Mouse (Mus musculus) mature B cell (primary cell): ENCODE data around the gene Foxn3.

Experiments
- in situ Hi-C: fragments of 300-500 bp; cut with MboI; formaldehyde crosslinking; loops from 2 replicates; pipeline ENCODE4 v1.14.3; 2019

Foxn3 gene

DNA sequence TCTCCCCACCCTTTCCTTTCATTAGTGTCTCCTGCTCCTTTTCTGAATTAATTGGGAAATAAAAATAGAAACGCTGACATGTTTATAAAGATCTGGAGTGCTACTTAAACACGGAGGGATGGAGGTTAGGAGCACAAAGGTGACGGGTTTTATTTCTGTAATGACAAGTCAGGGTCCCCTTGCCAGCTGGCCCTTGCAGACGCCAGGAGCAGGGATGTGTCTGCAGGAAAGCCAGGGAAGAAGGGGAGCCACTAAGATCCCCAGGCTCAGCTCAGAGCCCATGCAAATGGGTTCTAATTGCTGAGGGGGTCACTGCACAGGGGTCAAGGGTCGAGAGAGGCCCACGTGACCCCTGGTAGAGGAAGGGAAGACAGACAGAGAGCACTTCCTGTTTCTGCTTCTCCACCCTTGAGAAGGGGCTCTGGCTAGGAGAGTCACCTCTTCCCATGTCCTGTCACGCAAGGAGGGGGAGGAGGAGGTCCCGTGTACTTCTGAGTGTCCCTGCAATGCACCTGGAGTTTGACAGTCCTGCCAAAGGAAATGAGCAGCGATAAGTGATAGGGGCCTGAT, 36.7 kb downstream of the Foxn3 start:
- in situ Hi-C loops: no loop called here

DNA sequence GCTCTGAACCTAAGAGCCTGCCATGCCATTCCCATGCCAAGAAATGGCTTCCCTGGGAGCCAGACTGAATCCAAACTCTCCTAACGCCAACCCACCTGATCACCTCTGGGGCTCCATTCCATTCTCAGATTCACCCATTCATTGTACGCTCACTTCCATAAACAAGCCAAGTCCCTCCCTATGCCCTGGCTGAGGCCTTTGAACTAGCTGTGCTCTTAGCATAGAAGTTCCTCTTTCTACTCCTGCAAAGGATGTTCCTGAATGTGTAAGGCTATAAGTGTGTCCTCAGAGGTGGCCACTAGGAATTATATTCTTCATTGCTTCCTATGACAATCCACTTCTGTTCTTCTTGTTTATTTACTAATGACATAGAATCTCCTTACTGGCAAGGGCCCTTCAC, 40.5 kb downstream of the Foxn3 start:
- in situ Hi-C loops: no loop called here

GRCm38 (mm10) chr12:99519862-99520261, 43.5 kb downstream of the Foxn3 start:
- in situ Hi-C loops: no loop called here

DNA sequence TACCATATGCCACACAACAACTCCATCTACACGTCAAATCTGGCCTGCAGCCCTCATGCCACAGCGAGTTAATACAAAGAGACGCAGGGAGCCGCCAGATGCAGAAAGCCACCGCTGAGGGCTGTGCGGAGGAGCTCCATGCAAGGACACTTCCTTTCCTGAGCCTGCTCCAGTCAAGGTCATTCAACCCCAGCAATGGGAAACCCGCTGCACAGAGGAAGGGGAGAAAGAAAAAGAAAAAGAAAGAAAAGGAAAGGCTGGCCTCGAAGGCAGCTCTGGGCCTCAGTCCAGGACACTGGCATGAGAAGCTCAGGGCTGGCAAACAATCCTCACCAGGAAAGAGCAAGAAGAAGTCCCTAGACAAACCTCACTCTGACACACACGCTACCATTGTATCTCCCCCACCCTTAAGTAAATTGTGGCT, 44.2 kb downstream of the Foxn3 start:
- in situ Hi-C loops: no loop called here

DNA sequence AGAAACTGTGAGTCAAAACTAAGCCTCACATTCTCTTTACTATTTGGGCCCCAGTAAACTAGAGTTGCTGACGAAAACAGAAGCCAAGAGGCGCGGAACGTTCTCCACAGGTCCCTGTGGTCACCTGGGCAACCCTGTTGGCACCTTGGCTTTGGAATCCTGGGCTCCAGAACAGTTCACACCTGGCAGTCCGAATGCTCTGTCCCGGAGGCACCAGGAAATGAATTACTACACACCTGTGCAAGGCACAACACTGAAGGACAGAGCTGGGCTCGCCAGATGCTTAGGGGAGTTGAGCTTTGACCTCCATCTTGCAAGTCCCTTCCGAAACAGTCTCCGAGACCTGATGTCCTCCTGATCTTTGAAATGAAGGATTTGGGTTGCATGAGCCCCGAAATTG, 44.7 kb downstream of the Foxn3 start:
- in situ Hi-C loops: no loop called here

GRCm38 (mm10) chr12:99518126-99518525, 45.3 kb downstream of the Foxn3 start:
- in situ Hi-C loops: no loop called here

- in situ Hi-C loops: no loop called here
Observed at GRCm38 (mm10) chr12:99517296-99517695, 46.1 kb downstream of the Foxn3 start.

DNA sequence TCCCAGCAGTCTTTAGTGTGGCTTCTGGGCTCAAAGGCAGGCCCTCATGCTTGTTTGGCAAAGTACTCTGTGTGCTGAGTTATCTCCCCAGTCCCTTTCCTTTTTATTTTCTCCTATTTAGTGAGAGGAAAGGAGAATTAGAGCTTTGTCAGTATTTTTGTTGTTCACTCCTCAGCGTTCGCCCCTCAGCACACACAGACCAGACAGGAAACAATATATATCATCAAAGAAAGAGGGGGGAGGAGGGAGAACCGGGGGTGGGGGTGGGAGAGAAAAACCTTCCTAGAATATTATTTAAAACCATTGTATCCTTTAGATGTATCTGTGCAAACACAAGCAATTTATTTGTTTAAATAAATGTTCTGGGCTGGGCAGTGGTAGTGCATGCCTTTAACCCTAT, 47.9 kb downstream of the Foxn3 start:
- in situ Hi-C loops: no loop called here

GRCm38 (mm10) chr12:99511644-99512043, 51.7 kb downstream of the Foxn3 start:
- in situ Hi-C loops: no loop called here

- in situ Hi-C loops: no loop called here
Observed at GRCm38 (mm10) chr12:99510759-99511158, 52.6 kb downstream of the Foxn3 start.

- in situ Hi-C loops: no loop called here
Observed at GRCm38 (mm10) chr12:99502225-99502624, 61.2 kb downstream of the Foxn3 start.

DNA sequence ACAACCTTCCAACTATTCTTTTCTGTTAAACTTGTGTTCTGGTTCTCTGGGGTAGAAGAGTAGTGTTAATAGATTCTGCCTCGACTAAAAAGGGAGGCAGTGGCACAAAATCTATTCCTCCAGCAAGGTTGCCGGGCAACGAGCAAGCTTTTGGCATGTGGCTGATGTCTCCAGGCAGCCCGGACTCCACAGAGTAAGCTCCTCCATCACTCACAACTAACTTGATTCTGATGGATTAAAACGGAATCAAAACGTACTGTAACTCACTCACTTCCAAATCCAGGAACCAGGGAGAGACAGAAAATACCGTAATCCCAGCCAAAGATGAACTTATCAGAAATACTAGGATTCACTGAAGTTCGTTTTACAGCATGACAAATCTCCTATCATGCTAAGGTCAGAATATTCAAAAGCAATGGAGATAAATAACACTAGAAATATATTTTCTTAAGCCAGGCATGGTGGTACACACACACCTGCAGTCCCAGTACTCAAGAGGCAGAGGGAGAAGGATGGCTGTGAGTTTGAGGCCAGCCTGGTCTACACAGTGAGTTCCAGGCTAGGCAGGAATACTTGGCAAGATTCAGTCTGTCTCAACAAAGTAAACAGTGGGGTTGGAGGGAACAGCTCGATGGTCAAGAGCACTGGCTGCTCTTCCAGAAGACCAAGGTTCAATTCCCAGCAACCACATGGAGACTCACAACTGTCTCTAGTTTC, 64.2 kb downstream of the Foxn3 start:
- in situ Hi-C loops: no loop called here

DNA sequence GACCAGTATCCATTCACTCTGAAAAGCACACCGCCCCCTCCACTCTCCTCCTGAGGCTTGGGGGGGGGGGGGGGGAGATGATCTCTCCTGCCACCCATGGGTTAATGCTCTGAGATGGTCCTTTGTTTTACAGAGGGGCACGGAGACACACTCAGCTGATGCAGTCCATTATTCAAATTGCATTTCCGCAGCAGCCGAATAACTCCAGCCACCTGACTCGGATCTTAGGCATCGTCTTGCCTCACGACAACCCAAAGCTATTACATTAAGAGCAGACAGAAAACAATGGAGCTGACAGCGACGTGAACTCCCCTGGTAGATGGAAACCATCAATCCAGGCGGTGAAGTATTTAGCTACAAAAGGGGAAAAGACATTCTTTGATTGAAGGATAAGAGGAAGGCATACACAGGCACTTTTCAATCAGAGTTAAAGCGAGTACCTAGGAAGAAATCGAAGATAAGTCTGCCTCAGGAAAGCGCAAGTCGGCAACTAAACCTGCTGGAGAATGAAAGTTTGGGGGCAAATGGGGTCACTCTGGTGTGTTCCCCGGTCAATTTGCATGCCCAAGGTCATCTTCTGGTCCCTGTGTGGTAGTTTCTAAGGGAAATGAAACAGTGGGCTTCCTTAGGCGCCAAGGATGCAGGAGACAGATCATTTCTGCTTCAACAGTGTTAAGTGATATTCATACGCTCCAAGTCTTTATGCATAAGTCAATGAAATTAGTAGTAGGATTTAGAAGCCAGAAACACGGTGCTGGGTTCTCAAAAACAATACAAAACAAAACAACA, 65.0 kb downstream of the Foxn3 start:
- in situ Hi-C loops: no loop called here

- in situ Hi-C loops: no loop called here
Observed at GRCm38 (mm10) chr12:99496945-99497344, 66.4 kb downstream of the Foxn3 start.

DNA sequence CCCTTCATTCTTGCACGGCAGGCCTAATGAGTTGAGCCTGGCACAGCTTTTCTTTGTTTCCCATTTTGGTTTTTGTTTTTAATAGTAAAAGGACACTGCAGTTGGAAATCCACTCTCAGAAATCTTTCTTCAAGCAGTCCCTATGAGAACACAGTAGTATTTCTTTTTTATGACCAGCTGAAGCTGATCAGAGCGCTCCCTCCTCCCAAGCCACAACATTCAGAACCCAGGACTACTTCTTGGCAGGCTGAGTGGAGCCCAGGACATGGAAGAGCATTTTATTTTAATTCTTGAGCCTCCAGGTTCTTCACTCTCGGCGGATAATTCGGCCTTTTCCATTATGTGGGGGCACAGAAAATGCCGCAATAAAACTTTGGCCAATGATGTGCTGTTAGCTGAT, 73.2 kb downstream of the Foxn3 start:
- in situ Hi-C loops: no loop called here

DNA sequence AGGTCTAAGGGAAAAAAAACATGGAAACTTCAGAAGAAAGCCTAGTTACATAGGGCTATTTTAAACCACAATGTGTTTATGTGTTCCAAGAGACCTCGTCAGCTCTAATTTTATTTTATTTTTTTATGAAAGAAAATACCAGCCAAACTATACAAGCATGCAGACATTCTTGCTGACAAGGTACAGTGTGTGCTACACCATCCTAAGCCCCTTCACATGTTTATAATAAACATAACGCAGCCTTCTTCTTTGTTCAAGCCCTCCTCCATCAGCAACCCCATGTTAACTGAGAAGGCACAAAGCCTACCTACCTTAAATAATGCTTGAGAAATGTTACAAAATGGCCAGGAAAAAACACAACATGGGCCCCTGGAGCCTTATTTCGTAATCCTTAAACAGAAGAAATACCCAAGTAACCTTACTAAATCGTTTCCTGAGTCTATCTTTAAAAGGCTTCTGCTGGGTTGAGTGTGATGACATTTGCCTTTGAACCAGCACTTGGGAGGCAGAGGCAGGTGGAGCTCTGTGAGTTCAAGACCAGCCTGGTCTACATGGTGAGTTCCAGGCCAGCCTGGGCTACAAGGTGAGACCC, 74.3 kb downstream of the Foxn3 start:
- in situ Hi-C loops: no loop called here

GRCm38 (mm10) chr12:99480372-99480771, 83.0 kb downstream of the Foxn3 start:
- in situ Hi-C loops: no loop called here

- in situ Hi-C loops: no loop called here
Observed at GRCm38 (mm10) chr12:99474176-99474575, 89.2 kb downstream of the Foxn3 start.

DNA sequence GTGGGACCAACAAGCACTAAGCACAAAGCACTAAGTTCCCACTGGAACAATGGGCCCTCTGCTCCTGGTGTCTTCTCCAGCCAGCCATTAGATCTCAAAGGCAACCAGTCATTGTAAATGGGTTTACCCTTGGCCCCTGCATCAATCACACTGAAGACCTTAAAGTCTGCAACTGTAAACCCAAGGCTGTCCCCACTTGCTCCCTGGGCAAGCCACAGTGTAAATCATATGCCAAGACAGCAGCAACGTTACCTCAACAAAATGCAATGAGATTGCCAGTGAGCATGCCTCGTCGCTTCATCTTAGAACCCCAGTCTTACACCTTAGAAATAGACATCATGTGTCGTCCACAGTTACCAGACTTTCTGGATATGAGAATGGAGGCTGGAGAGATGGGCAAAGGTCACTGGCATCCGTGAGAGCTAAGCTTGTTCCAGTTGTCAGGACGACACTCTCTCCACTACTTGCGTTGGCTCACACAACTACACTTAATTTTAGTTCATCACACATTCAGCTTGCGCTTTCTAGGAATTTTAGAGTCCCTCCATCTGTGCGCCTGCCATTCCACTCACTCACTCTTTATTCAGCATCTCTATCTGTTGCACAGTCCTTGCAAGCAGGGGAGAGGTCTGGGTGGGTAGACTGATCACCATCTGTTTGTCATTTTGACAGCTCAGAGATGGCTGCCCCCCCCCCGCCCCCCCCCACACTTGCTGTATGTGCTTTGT, 89.8 kb downstream of the Foxn3 start:
- in situ Hi-C loops: no loop called here

DNA sequence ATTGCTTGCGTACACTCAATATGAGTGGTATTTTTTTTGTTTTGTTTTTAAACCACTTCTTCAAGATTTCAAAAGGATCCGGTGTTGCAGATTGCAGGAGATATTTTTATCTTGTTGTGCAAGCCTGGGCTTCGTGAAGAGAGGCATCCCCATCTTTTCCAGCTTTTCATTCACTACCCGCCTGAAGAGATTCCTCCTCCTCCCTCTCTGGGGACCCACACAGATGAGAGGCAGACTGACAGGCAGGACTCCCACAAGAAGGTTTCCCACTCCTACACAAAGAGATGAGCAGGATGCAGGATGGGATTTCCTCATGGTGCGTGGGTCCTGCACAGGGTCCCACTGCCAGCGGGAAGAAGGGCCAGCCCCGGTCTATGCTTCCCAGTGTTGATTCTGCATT, 92.0 kb downstream of the Foxn3 start:
- in situ Hi-C loops: no loop called here

DNA sequence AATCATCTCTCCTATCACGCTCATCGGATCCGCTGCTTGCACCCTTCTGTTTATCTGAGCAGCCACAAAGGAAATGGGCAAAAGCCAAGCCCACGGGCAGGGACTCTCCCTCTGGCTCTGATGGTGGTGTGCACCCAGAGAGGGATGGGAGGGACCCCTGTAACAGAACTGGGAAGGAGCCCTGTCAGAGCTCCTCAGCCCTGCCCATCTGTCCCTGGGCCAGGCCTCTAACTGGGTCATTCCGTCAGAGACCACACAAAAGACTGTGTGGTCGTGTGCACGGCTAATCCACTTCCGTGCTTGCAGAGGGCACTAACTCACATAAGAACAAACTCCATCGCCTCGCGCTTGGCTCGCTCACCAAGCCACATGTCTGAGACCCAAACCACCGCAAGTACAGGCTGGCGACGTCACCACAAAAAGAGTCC, 95.5 kb downstream of the Foxn3 start:
- in situ Hi-C loops: no loop called here
